Mouse (Mus musculus) cerebellum, postnatal 25 days (tissue): ENCODE results near the gene E4f1.
"Not testable (repeated sequence)": the region's sequence is repeated elsewhere in the genome, so short reads cannot be mapped to it uniquely, and the experiment has no call there.

Experiments used
- DNase-seq, 2 experiments: peaks; one replicate each; pipeline ENCODE4 v3.0.0; 2021; ENCODE audit warnings: mixed read lengths in 2 of 2

E4f1 gene

GRCm38 (mm10) chr17:24455523-24456206 is 14.4 kb downstream of the E4f1 start:
- not testable (repeated sequence) for DNase-seq

GRCm38 (mm10) chr17:24454756-24455522 is 15.2 kb downstream of the E4f1 start:
- peak; percentile 97 to 99 for DNase-seq

- DNase-seq, result no peak
Measured at GRCm38 (mm10) chr17:24454218-24454755, 15.8 kb downstream of the E4f1 start.

- DNase-seq, result no peak
Measured at GRCm38 (mm10) chr17:24453372-24453771, 16.7 kb downstream of the E4f1 start.

DNA sequence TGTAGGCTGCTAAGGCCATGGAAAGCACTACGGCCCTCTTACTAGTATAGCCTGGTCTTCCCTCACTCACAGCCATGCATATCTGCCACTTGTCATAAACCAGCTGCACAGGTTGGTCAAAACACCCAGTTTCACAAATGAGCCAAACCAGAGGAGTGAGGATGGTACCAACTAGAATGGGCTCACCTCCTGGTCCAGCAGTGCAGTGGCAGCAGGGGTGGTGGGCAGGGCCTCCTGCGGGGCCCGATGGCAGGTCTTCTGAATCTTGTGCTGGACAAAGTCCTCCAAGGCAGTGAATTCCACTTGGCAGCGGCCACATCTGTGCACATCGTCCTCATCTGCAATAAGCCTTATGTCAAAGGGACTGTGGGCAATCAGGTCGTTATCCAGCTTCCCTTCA is 18.9 kb downstream of the E4f1 start:
- no peak for DNase-seq

DNA sequence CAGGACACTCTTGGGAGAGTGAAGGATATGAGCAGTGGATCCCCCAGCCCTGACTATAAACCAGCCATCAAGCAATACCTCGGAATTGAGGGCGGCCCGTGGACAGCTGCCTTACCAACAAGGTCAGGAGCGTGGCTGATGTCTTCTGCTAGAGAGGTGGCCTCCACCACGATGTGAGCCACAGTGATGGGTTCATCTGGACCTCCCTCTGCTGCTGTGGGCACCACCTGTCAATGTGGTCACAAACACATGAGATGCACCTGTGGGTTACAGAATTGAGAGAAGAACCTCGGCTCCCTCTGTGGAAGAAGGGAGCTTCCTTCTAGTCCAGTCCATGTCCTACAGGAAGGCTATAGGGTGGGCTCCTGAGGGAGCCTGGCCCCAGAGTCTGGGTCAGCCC is 20.6 kb downstream of the E4f1 start:
- DNase-seq, result no peak

DNA sequence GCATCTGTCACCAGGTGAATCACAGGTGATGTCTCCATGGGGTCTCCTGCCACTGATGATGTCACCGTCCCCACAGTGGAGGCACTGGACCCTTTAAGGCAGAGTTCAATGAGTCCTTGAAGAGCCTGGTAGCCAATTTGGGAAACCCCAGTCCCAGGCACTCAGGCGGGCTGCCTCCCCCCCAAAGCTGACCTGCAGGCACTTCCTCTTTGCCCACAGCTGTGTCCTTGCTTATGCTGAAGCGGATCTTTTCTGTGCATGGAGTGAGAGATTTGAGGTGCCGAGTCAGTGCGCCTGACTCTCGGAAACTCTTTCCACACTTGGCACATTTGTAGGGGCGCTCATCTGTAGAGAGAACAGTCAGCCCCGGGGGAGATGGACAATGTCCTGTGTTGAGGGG is 23.5 kb downstream of the E4f1 start:
- DNase-seq, result no peak

DNA sequence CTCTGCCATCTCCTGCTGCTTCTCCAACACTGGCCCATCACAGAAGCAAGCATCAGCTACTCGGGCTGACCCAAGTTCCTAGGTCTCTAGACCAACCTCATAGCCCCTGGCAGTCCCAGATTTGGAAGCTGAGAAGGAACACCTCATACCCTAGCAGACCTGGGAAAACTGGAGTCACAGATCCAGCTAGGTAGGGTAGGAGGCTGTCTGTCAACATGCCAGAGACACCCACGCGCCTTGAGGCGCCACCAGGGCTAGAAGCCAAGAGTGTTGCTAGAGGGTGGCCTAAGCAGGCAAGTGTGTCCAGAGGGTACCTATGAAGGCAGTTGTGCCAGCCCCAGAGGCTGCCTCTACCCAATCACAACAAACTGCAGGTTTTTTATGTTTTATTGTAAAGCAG is 26.7 kb downstream of the E4f1 start:
- peak; percentile 82 to 85 for DNase-seq

DNA sequence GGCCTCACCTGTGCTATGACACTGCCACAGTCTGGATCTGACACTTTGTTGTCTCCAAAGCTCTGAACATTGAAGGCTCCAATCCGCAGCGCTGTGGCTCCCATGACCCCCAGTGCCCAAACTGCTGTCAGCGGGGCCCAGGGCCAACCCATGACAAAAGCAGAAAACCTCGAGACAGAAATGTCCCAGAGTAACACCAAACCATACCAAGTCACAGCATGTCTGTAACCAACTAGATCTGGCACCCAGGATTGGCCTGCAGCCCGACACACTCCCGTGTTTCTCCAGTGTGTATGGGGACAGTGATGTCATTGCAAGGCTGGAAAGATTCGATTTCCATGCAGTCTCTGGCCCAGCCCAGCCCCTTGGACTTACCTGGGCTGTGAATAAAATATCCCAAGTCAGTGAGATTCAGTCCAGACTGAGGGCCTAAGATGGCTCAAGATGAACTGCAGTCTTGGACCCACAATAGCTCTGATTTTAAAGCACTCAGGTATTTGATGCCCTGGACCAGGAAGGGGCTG is 27.4 kb downstream of the E4f1 start, which contains the start of gene Dnase1l2:
Gene Dnase1l2, minus strand, starts transcription at position 474 of the 524 bp plus-strand sequence.
- peak; percentile 61 to 62 for DNase-seq

DNA sequence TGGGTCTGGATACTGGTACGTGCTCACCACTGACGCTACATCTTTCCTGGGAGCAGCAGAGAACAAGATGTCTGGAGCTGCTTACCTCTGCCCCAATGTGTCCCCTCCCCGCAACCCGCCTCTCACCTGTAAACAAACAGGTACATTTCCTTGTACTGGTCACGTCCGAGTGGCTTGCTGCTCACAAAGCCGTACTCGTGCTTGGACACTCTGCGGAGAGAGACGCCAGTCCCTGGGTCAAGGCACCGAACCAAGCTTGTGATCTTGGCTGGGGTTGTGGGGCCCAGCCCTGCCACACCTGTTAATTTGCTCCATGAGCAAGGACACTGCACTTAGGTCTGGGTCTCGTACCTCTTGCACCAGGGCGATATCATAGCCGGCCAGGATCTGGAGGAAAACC is 28.0 kb downstream of the E4f1 start:
- no peak for DNase-seq

GRCm38 (mm10) chr17:24441148-24441547 is 29.0 kb downstream of the E4f1 start:
- no peak for DNase-seq

GRCm38 (mm10) chr17:24440377-24440776 is 29.7 kb downstream of the E4f1 start:
- no peak for DNase-seq

GRCm38 (mm10) chr17:24437016-24437415 is 33.1 kb downstream of the E4f1 start:
- peak; percentile 63 to 70 for DNase-seq

GRCm38 (mm10) chr17:24429201-24429983 is 40.7 kb downstream of the E4f1 start:
- no peak for DNase-seq

DNA sequence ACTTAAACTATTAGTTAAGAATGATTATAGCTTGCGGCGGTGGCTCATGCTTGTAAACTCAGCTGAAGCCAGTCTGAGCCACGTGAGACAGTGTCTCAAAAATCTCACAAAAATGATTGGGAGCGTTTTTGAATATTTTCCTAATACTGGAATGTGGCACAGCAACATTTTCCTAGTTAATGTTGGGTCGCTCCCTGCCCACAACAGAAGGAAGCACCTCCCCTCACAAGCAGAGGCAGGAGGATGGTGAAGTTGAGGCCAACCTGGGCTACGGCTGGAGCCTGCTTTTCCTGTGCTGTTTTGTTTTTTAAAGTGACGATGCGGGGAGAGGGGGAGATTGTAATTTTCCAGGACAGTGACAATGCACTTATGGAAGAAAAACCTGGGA is 42.9 kb downstream of the E4f1 start:
- no peak for DNase-seq

- peak; percentile 96 to 98 for DNase-seq
Measured at GRCm38 (mm10) chr17:24426471-24427169, 43.5 kb downstream of the E4f1 start, which contains the start of gene Eci1. Eci1 (plus strand) TSS chr17:24426641.

DNA sequence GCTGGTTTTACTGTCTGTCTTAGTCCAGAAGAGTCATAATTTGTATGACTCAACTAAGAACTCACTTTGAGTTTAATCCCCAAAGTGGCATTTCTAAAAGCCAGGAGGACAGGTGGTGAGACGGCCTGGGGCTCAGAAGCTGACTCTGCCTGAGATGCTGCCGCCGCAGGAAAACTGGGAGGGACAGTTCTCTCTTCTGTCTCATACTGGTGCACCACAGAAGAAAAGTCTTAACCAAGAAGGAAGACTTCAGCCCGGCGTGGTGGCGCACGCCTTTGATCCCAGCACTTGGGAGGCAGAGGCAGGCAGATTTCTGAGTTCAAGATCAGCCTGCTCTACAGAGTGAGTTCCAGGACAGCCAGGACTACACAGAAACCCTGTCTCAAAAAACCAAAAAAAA is 44.2 kb downstream of the E4f1 start:
- DNase-seq, result no peak

DNA sequence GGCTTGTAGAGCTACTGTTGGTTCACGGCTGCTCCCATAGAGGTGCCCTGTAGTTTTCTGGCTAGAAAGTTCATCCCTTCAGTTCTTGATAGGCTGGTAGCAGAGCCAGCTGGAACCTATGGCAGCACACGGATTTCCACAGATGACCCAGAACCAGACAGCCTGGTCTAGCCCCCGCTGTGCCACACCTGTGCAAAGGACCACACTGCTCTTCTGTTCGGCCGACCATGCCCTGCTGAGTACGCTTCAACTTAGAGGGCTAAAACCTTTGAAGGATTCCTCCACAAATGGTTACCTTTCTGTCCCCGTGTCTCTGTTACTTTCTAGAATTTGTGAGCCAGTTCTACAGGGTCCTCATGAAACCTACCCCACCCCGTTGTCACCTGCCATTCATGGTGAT is 44.8 kb downstream of the E4f1 start:
- DNase-seq, result peak; percentile 55 to 58

DNA sequence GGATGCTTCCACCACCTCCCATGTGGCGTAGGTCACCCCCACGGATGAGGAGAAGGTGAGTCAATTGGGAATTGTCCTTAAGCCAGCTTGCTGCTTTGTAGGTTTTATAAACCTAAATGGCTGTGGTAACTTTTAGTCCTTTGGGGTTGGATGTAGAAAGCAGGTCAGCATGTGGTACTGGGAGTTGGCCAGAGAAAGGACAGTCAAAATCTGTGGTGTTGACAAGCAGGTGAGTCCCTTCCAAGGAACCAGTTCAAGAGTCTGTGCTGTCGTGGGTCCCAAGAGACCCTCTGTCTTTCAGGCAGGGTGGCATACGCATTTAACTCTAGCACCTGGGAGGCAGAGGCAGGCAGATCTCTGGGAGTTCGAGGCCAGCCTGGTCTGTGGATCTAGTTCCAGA is 45.6 kb downstream of the E4f1 start:
- no peak for DNase-seq

- DNase-seq, result no peak
Measured at GRCm38 (mm10) chr17:24423114-24423513, 47.0 kb downstream of the E4f1 start.

DNA sequence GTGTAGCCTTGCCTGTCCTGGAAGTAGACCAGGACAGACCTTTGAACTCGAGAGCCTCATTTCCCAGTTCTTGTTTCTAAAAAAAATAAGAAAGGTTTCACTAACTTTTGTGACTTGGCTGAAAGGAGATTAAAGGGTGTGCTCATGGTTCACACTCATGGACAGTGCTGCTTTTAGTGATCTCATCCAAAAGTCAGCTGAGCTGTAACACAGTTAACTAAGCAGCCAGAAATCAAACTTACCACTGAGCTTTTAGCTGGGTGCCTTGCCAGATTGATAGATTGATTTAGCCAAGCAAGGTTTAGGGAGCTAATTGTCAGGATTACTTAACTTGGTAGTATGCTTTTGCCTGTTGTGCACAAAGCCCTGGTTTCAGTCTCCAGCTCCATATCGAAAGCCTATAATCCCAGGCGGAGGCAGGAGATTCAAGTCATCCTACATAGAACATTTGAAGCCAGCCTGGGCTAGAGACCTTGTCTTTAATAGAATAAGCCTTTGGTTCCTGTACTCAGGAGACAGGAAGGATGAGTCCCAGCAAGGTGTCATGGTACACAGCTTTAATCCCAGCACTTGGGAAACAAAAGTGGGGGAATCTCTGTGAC is 54.0 kb downstream of the E4f1 start:
- no peak for DNase-seq

- DNase-seq, result no peak
Measured at GRCm38 (mm10) chr17:24415011-24415410, 55.1 kb downstream of the E4f1 start.
